Mouse (Mus musculus) neural tube, embryonic 11.5 days (tissue): ENCODE results near the gene Grhpr. TPM values are rescaled to one million over a fixed set of nuclear protein-coding genes. Genes with fewer than 3 reads are reported as not detected.

ENCODE experiments used
- ATAC-seq: fragments of 200-750 bp; cut with Nextera tagmentation; 2 replicates; pipeline ENCODE4 v1.8.0; 2017; ENCODE audit warnings: moderate number of reproducible peaks, mild to moderate bottlenecking, moderate TSS enrichment, moderate library complexity; ENCODE audit not compliant: insufficient read depth, low FRiP score, low TSS enrichment
- DNase-seq: peaks from one replicate; pipeline ENCODE4 v3.0.0-alpha.2; 2015; ENCODE audit warnings: low spot score
- H3K27ac ChIP-seq: fragments of 300-500 bp; sonication (generic); 2 replicates; pipeline ENCODE4 v1.5.1; 2014; ENCODE audit warnings: low read depth, mild to moderate bottlenecking, low read length
- H3K27me3 ChIP-seq: fragments of 300-500 bp; sonication (generic); 2 replicates; pipeline ENCODE4 v1.6.1; 2014; ENCODE audit warnings: mild to moderate bottlenecking, low read length, mixed read lengths; ENCODE audit not compliant: control insufficient read depth, insufficient read depth
- H3K36me3 ChIP-seq: fragments of 300-500 bp; sonication (generic); 2 replicates; pipeline ENCODE4 v1.6.1; 2014; ENCODE audit warnings: mild to moderate bottlenecking, low read length, moderate library complexity, mixed read lengths; ENCODE audit not compliant: control insufficient read depth, insufficient read depth
- H3K4me1 ChIP-seq: fragments of 300-500 bp; sonication (generic); 2 replicates; pipeline ENCODE4 v1.6.1; 2014; ENCODE audit warnings: low read length, mixed read lengths; ENCODE audit not compliant: control insufficient read depth, insufficient read depth
- H3K4me2 ChIP-seq: fragments of 300-500 bp; sonication (generic); 2 replicates; pipeline ENCODE4 v1.6.1; 2014; ENCODE audit warnings: low read depth, mild to moderate bottlenecking, moderate library complexity
- H3K4me3 ChIP-seq: fragments of 300-500 bp; sonication (generic); 2 replicates; pipeline ENCODE4 v1.5.1; 2014; ENCODE audit warnings: low read depth, low read length
- H3K9ac ChIP-seq: fragments of 300-500 bp; sonication (generic); 2 replicates; pipeline ENCODE4 v1.6.1; 2014; ENCODE audit warnings: mild to moderate bottlenecking, low read length
- H3K9me3 ChIP-seq: fragments of 300-500 bp; sonication (generic); 2 replicates; pipeline ENCODE4 v1.6.1; 2016; ENCODE audit warnings: low read length; ENCODE audit not compliant: control insufficient read depth
- WGBS: fragments of 180-500 bp; shearing (Covaris S2); extraction: QIAGEN DNeasy Blood & Tissue Kit; methylation state at CpG from one replicate; pipeline ENCODE4 v1.1.7; 2014; 5-methylcytosine and 5-hydroxymethylcytosine counted together
- polyA plus RNA-seq: library from polyadenylated mRNA; unstranded; fragments of >200 nt; fragmentation: Nextera tagmentation; extraction: Ambion mirVana; gene quantifications from 2 replicates; pipeline ENCODE4 v1.2.1, GENCODE M21; 2014

Grhpr gene
- polyA plus RNA-seq, 1 experiment from 2014 or later: 45.7 TPM

- H3K4me3 ChIP-seq: peak overlapping the region; percentile 56
- H3K4me1 ChIP-seq: peaks cover 16% of the 10 kb centered on the region
- H3K4me2 ChIP-seq: peak overlapping the region; percentile 68
- H3K27me3 ChIP-seq: no peaks in the 10 kb centered on the region
- ATAC-seq (no peak), DNase-seq (no peak)
- H3K27ac ChIP-seq: no peak overlapping the region
- H3K36me3 ChIP-seq: no peaks in the 10 kb centered on the region
- 0% methylated on average over 2 of the region's 2 CpGs for WGBS
- no peaks in the 10 kb centered on the region for H3K9me3 ChIP-seq
- no peak overlapping the region; the same call in 1 of the 2 replicates for H3K9ac ChIP-seq
These were observed 32.3 kb downstream of the Grhpr start for GRCm38 (mm10) chr4:45013537-45013936.

GRCm38 (mm10) chr4:45015615-45016014, 34.4 kb downstream of the Grhpr start:
- H3K27ac ChIP-seq: no peak overlapping the region
- no peak for ATAC-seq
- no peaks in the 10 kb centered on the region for H3K36me3 ChIP-seq
- WGBS: 16% methylated on average over 3 of the region's 3 CpGs
- peaks cover 15% of the 10 kb centered on the region for H3K4me1 ChIP-seq
- no peak overlapping the region for H3K4me3 ChIP-seq
- DNase-seq: peak; percentile 31
- H3K27me3 ChIP-seq: no peaks in the 10 kb centered on the region
- no peak overlapping the region for H3K4me2 ChIP-seq
- H3K9ac ChIP-seq: no peak overlapping the region
- H3K9me3 ChIP-seq: no peaks in the 10 kb centered on the region

- Histone ChIP-seq H3K4me3 (peak within 1 kb of the TSS; percentile 82), H3K27ac (no peak within 1 kb of the TSS), H3K9ac (peak within 1 kb of the TSS; percentile 71), H3K36me3 (no peaks in the 10 kb centered on the region), H3K9me3 (no peaks in the 10 kb centered on the region), H3K27me3 (no peaks in the 10 kb centered on the region), H3K4me1 (peaks cover 9% of the 10 kb centered on the region), H3K4me2 (peak within 1 kb of the TSS; percentile 79)
- ATAC-seq: peak; percentile 94
- WGBS: under 1% methylated on average over 29 of the region's 29 CpGs
- peak; percentile 93 for DNase-seq
These were observed 37.3 kb downstream of the Grhpr start, which contains the start of gene Polr1e for GRCm38 (mm10) chr4:45018452-45018980. Gene Polr1e, plus strand, starts transcription at chr4:45018583.

- no peak overlapping the region for H3K27ac ChIP-seq
- DNase-seq (no peak), ATAC-seq (0 out of 2 replicates have a peak, but pooled peaks have one; percentile 33)
- WGBS: 3% methylated on average over 14 of the region's 14 CpGs
- H3K27me3 ChIP-seq: no peaks in the 10 kb centered on the region
- H3K9me3 ChIP-seq: no peaks in the 10 kb centered on the region
- no peaks in the 10 kb centered on the region for H3K36me3 ChIP-seq
- peak overlapping the region; percentile 71 for H3K9ac ChIP-seq
- H3K4me3 ChIP-seq: peak overlapping the region; percentile 82
- H3K4me1 ChIP-seq: peaks cover 7% of the 10 kb centered on the region
- peak overlapping the region; percentile 79 for H3K4me2 ChIP-seq
These were observed 37.8 kb downstream of the Grhpr start for GRCm38 (mm10) chr4:45019009-45019408.

- H3K36me3 ChIP-seq: peaks cover 6% of the 10 kb centered on the region
- 91% methylated on average over 4 of the region's 4 CpGs for WGBS
- no peak for ATAC-seq
These were observed 45.3 kb downstream of the Grhpr start for GRCm38 (mm10) chr4:45026459-45026858.

GRCm38 (mm10) chr4:45032586-45032985, 51.4 kb downstream of the Grhpr start:
- peaks cover 4% of the 10 kb centered on the region; the same call in 1 of the 2 replicates for H3K36me3 ChIP-seq

More at GRCm38 (mm10) chr4:45026459-45026858, 45.3 kb downstream of the Grhpr start:
- Histone ChIP-seq H3K4me1 (no peaks in the 10 kb centered on the region), H3K27me3 (no peaks in the 10 kb centered on the region), H3K4me3 (no peak overlapping the region), H3K27ac (no peak overlapping the region), H3K9ac (no peak overlapping the region), H3K4me2 (no peak overlapping the region), H3K9me3 (no peaks in the 10 kb centered on the region)
- no peak for DNase-seq

GRCm38 (mm10) chr4:45034693-45035628, 53.8 kb downstream of the Grhpr start:
- H3K27ac ChIP-seq: no peak overlapping the region
- H3K27me3 ChIP-seq: no peaks in the 10 kb centered on the region
- H3K9ac ChIP-seq: no peak overlapping the region
- peaks cover 4% of the 10 kb centered on the region; the same call in 1 of the 2 replicates for H3K36me3 ChIP-seq
- DNase-seq (no peak), ATAC-seq (no peak)
- no peaks in the 10 kb centered on the region for H3K9me3 ChIP-seq
- 79% methylated on average over 16 of the region's 16 CpGs for WGBS
- no peak overlapping the region for H3K4me3 ChIP-seq
- no peaks in the 10 kb centered on the region for H3K4me1 ChIP-seq
- H3K4me2 ChIP-seq: no peak overlapping the region

More at GRCm38 (mm10) chr4:45032586-45032985, 51.4 kb downstream of the Grhpr start:
- H3K9ac ChIP-seq: no peak overlapping the region
- H3K4me3 ChIP-seq: no peak overlapping the region
- no peak overlapping the region for H3K4me2 ChIP-seq
- no peaks in the 10 kb centered on the region for H3K27me3 ChIP-seq
- H3K4me1 ChIP-seq: no peaks in the 10 kb centered on the region
- DNase-seq (no peak), ATAC-seq (no peak)
- 96% methylated on average over 9 of the region's 9 CpGs for WGBS
- H3K27ac ChIP-seq: no peak overlapping the region
- H3K9me3 ChIP-seq: no peaks in the 10 kb centered on the region

GRCm38 (mm10) chr4:45036048-45036447, 54.9 kb downstream of the Grhpr start:
- WGBS: 93% methylated on average over 10 of the region's 10 CpGs
- H3K27me3 ChIP-seq: no peaks in the 10 kb centered on the region
- DNase-seq (no peak), ATAC-seq (no peak)
- H3K9me3 ChIP-seq: no peaks in the 10 kb centered on the region
- peaks cover 2% of the 10 kb centered on the region; the same call in 1 of the 2 replicates for H3K36me3 ChIP-seq
- H3K4me1 ChIP-seq: no peaks in the 10 kb centered on the region
- no peak overlapping the region for H3K4me3 ChIP-seq
- no peak overlapping the region for H3K27ac ChIP-seq
- H3K9ac ChIP-seq: no peak overlapping the region
- no peak overlapping the region for H3K4me2 ChIP-seq
